Mouse (Mus musculus) limb, embryonic 13.5 days (tissue): ENCODE results near the gene Rbm15b. TPM values are rescaled to one million over a fixed set of nuclear protein-coding genes. Genes with fewer than 3 reads are reported as not detected.
A peak's percentile ranks its signal among the peaks of the same experiment; 100 is the strongest.

Experiments
- ATAC-seq: fragments of 200-750 bp; cut with Nextera tagmentation; 2 replicates; pipeline ENCODE4 v1.8.0; 2017; ENCODE audit warnings: low read depth, moderate number of reproducible peaks, moderate TSS enrichment; ENCODE audit not compliant: low FRiP score
- H3K27ac ChIP-seq: fragments of 300-500 bp; sonication (generic); 2 replicates; pipeline ENCODE4 v1.5.1; 2015; ENCODE audit warnings: inconsistent platforms, mild to moderate bottlenecking, moderate library complexity
- H3K27me3 ChIP-seq: fragments of 300-500 bp; sonication (generic); 2 replicates; pipeline ENCODE4 v1.6.1; 2015; ENCODE audit warnings: mild to moderate bottlenecking, inconsistent platforms
- H3K36me3 ChIP-seq: fragments of 300-500 bp; sonication (generic); 2 replicates; pipeline ENCODE4 v1.6.1; 2015; ENCODE audit warnings: inconsistent platforms, mild to moderate bottlenecking, moderate library complexity
- H3K4me1 ChIP-seq: fragments of 300-500 bp; sonication (generic); 2 replicates; pipeline ENCODE4 v1.6.1; 2015; ENCODE audit warnings: inconsistent platforms
- H3K4me2 ChIP-seq: fragments of 300-500 bp; sonication (generic); replicated peaks from 2 replicates; pipeline ENCODE4 v1.6.1; 2015; ENCODE audit warnings: inconsistent platforms, mild to moderate bottlenecking, moderate library complexity
- H3K4me3 ChIP-seq: fragments of 300-500 bp; sonication (generic); 2 replicates; pipeline ENCODE4 v1.5.1; 2015; ENCODE audit warnings: moderate library complexity, mild to moderate bottlenecking, inconsistent platforms
- H3K9ac ChIP-seq: fragments of 300-500 bp; sonication (generic); 2 replicates; pipeline ENCODE4 v1.6.1; 2015; ENCODE audit warnings: mild to moderate bottlenecking, inconsistent platforms
- H3K9me3 ChIP-seq: fragments of 300-500 bp; sonication (generic); 2 replicates; pipeline ENCODE4 v1.6.1; 2016; ENCODE audit warnings: inconsistent platforms
- WGBS: fragments of 180-500 bp; shearing (Covaris S2); methylation state at CpG from one replicate; pipeline ENCODE4 v1.1.7; 2015; 5-methylcytosine and 5-hydroxymethylcytosine counted together
- polyA plus RNA-seq: library from polyadenylated mRNA; unstranded; fragments of >200 nt; fragmentation: Nextera tagmentation; extraction: Ambion mirVana; gene quantifications from 2 replicates; pipeline ENCODE4 v1.2.1, GENCODE M21; 2015

Gene Rbm15b
- polyA plus RNA-seq, 1 experiment from 2014 or later, result 9.8 TPM

DNA sequence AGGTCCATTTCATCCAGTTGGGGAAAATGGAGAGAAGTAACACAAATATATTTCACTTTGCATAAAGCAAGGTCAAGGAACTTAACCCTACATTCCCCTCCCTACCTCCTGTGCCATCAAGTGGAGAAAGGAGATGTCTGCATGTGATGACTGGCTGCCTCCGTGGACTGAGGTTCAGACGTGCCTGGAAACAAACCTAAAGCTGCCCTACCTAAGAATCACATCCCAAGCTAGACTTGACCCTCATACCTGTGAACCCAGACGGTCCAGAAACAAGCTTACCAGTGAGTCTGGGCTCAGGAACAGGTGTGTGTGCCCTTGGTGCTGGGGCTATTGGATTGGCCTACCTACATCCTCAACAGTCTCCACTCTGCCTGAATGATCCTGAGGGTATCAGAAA, 6.1 kb upstream of the Rbm15b start:
- no peak overlapping the region for H3K9ac ChIP-seq
- H3K4me2 ChIP-seq, result peak overlapping the region; percentile 31
- WGBS, result 56% methylated on average over 3 of the region's 3 CpGs
- peaks cover 23% of the 10 kb centered on the region for H3K36me3 ChIP-seq
- H3K4me1 ChIP-seq, result peaks cover 33% of the 10 kb centered on the region
- ATAC-seq, result no peak
- H3K4me3 ChIP-seq, result 0 out of 2 replicates have a peak overlapping the region, but pooled peaks have one; percentile 0
- H3K9me3 ChIP-seq, result no peaks in the 10 kb centered on the region
- H3K27me3 ChIP-seq, result no peaks in the 10 kb centered on the region
- no peak overlapping the region for H3K27ac ChIP-seq

DNA sequence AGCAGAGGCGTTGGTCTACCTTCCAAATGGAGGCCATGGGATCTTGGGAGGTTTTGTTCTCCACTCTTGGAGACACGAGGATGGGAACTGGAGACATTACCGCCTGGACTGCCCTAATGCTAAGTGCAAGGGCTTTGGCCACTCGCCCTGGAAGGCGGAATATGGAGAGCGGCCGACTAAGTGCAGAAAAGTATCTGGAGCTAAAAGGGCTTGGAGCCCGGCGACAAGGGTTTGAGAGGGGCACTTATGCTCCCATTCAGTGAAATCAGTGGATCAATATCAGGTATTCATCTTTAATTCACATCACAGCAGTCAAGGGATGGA, 5.3 kb upstream of the Rbm15b start:
- ATAC-seq, result no peak
- Histone ChIP-seq H3K27me3 (no peaks in the 10 kb centered on the region), H3K9ac (peak overlapping the region; percentile 77), H3K36me3 (peaks cover 30% of the 10 kb centered on the region), H3K4me3 (peak overlapping the region; percentile 82), H3K4me2 (peak overlapping the region; percentile 78), H3K4me1 (peaks cover 42% of the 10 kb centered on the region), H3K27ac (peak overlapping the region; percentile 91), H3K9me3 (no peaks in the 10 kb centered on the region)
- 1% methylated on average over 9 of the region's 9 CpGs for WGBS

DNA sequence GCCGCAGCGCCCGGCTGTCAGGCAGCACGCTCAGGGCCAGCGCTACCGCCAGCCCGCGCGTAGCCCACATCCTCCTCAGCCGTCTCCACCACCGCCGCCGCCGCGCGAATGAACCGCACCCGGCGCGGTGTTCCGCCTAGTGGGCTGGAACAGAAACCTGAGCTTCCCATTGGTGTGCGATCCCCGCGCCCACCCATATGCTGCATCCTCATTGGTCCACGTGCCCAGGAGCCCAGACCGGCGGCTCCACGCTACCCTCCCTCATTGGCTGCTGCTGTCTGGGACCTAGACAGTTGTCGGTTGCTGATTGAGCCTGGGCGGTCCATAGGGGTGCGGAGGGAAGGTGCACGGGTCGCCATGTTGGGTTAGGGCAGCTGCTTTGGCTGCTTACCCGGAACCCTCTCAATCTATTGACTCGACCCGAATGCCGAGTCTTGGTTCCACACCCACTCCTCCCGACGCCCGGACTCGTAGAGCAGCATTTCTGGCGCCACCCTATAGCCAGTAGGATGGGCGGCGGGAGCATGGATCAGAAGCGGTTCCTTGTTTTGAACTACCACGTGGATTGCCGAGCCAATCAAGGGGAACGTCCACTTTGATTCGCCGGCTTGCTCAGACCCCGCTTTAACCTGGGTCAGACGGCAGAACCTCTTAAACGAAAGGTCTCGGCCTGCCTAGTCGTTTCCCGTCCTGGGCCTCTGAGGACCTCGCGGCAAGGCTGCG, 4.8 kb upstream of the Rbm15b start, which contains the start of gene Manf:
Gene Manf (minus strand): TSS at position 151 of the 723 bp plus-strand sequence.
- H3K4me3 ChIP-seq, result peak within 1 kb of the TSS; percentile 82
- WGBS, result under 1% methylated on average over 58 of the region's 59 CpGs
- H3K27me3 ChIP-seq, result no peaks in the 10 kb centered on the region
- peak within 1 kb of the TSS; percentile 91 for H3K27ac ChIP-seq
- H3K4me2 ChIP-seq, result peak within 1 kb of the TSS; percentile 80
- H3K9ac ChIP-seq, result peak within 1 kb of the TSS; percentile 90
- peak; percentile 99 for ATAC-seq
- H3K9me3 ChIP-seq, result no peaks in the 10 kb centered on the region
- peaks cover 45% of the 10 kb centered on the region for H3K4me1 ChIP-seq
- H3K36me3 ChIP-seq, result peaks cover 30% of the 10 kb centered on the region

DNA sequence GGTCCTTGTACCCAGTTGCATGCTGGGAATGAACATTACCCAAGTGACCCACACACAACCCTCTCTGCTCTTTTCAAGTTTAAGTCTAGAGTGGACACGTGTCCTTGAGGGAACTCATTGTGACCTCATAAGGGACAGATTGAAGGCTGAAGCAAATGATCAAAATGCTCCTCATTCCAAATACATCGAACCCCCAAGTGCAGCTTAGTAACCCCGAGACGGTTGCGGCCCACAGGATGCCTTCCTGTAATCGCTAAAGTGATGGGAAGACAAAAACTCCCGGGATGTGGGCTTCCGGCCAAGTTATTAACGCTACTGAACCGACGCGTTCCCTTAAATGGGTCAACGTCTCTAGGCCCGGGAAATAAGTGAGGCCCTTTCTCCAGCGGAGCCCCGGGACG, 4.1 kb upstream of the Rbm15b start:
- WGBS, result under 1% methylated on average over 17 of the region's 17 CpGs

DNA sequence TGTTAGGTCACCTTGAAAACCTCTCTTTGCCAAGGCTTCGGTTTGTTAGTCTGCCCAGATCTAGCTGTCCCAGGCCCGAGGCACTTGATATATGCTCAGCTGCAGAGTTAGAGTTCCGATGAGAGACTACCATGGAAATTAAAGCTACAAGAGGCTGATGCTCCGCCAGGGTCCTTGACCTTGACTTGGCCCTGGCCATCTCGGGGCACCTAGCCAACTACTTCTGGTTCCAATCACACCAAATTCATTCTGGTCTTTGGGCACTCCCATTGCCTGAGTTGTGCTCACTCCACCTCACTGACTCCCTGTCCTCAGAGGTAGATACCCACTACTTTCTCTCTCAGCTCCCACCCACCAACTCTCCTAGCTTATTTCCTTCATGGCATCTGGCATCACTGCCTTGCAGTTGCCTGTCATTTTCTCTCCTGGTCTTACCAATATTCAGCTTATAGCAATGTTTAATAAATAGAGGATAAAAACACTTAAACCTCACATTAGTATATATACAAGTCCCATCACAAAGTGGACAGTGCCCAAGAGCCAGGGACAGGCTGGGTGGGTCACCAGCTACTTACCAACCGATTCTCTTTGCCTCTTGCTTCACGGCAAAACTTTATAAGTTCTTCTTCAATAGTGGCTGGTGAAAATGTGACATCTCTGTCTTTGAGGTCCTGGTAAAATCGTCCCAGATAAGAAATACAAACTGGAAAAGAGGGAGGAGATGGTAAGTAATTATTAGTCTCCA, 3.4 kb upstream of the Rbm15b start:
- peak overlapping the region; percentile 80 for H3K4me2 ChIP-seq
- ATAC-seq, result no peak
- peaks cover 30% of the 10 kb centered on the region for H3K36me3 ChIP-seq
- no peaks in the 10 kb centered on the region for H3K9me3 ChIP-seq
- peak overlapping the region; percentile 82 for H3K4me3 ChIP-seq
- 60% methylated on average over 8 of the region's 8 CpGs for WGBS
- H3K27ac ChIP-seq, result no peak overlapping the region
- H3K27me3 ChIP-seq, result no peaks in the 10 kb centered on the region
- peak overlapping the region; percentile 90 for H3K9ac ChIP-seq
- peaks cover 46% of the 10 kb centered on the region for H3K4me1 ChIP-seq

More for the DNA sequence above, 4.1 kb upstream of the Rbm15b start:
- peaks cover 45% of the 10 kb centered on the region for H3K4me1 ChIP-seq
- H3K4me2 ChIP-seq, result peak overlapping the region; percentile 80
- peak overlapping the region; percentile 90 for H3K9ac ChIP-seq
- H3K27ac ChIP-seq, result peak overlapping the region; percentile 67; the same call in 1 of the 2 replicates
- peak overlapping the region; percentile 82 for H3K4me3 ChIP-seq
- no peak for ATAC-seq
- no peaks in the 10 kb centered on the region for H3K9me3 ChIP-seq
- H3K27me3 ChIP-seq, result no peaks in the 10 kb centered on the region
- peaks cover 30% of the 10 kb centered on the region for H3K36me3 ChIP-seq

DNA sequence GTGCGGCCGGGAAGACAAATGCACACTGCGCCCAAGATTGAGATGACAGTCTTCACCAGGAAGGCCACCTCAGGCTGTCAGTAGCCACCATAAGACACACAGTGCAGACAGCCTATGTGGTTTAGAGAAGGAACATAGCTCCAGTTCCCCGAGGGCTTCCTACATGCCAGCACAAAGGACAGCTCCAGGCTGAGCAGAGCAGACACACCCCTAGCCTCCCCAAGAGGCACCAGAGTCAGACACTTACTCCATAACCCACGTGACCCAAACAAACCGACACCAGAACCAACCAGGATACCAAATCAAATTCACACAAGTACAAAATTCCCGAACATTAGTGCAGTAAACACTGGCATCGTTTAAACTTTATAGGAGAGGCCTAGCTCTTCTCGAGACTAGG, 2.1 kb upstream of the Rbm15b start:
- no peak for ATAC-seq
- Histone ChIP-seq H3K4me3 (no peak overlapping the region), H3K4me1 (peaks cover 59% of the 10 kb centered on the region), H3K4me2 (no peak overlapping the region), H3K27me3 (no peaks in the 10 kb centered on the region), H3K9ac (no peak overlapping the region), H3K36me3 (peaks cover 40% of the 10 kb centered on the region), H3K27ac (no peak overlapping the region), H3K9me3 (no peaks in the 10 kb centered on the region)
- 80% methylated on average over 9 of the region's 9 CpGs for WGBS

DNA sequence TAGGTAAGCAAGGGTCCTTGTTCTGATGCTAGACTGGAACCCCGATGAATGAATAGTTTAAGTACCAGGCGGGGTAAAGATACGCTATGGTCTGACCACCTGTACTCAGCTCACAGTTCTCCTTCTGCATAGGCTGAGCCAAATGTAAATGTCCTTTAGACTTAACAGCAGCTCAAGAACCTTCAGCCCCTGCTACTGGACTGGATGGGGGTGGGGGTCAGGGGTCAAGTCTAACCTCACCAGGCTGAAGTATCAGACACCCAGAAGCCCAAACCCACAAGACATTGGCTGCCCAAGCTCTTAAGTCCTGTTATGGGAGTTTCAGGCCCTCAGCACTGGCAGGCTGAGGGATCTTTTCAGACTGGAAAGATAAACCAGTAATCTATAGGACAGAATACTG, 1.1 kb upstream of the Rbm15b start:
- no peak for ATAC-seq
- Histone ChIP-seq H3K27ac (no peak overlapping the region), H3K9me3 (no peaks in the 10 kb centered on the region), H3K27me3 (no peaks in the 10 kb centered on the region), H3K4me1 (peaks cover 65% of the 10 kb centered on the region), H3K4me3 (no peak overlapping the region), H3K36me3 (peaks cover 48% of the 10 kb centered on the region), H3K4me2 (no peak overlapping the region), H3K9ac (no peak overlapping the region)
- 91% methylated on average over 3 of the region's 3 CpGs for WGBS

DNA sequence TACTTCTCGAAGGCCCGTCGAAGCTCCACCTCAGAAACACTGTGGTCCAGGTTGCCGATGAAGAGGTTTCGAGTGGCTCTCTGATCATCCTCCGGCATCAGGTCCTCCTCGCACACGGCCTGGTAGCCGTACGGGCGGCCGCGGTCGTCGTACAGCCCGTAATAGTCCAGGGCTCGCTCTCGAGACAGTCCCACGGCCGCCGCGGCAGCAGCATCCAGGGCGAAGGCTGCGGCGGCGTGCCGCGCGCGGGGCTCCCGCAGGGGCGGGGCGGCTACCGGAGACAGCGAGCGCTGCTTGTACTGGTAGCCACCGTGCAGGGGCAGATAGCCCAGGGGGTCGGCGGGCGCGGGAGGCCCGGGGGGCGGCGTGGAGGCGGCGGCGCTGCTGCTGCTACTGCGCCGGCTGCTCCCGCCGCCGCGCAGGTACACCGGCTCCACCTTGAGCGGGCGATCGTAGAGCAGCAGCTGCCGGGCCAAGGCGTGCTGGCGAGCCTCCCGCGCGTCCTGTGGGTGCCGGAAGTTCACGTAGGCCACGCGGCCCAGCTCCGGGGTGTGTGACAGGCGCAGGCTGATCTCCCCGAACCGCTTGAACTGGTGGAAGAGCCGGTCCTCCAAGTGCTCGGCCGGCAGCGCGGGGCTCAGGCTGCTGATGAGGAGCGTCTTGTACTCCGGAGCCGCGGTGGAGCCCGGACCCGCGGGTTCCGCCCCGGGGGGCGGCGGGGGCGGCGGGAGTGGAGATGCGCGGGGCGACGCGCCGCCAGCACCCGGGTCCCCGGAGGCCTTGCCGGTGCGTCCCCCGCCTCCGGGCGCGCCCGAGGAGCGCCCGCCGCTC, 1.1 kb downstream of the Rbm15b start:
- peak overlapping the region; percentile 99 for H3K9ac ChIP-seq
- WGBS, result 1% methylated on average over 84 of the region's 107 CpGs

DNA sequence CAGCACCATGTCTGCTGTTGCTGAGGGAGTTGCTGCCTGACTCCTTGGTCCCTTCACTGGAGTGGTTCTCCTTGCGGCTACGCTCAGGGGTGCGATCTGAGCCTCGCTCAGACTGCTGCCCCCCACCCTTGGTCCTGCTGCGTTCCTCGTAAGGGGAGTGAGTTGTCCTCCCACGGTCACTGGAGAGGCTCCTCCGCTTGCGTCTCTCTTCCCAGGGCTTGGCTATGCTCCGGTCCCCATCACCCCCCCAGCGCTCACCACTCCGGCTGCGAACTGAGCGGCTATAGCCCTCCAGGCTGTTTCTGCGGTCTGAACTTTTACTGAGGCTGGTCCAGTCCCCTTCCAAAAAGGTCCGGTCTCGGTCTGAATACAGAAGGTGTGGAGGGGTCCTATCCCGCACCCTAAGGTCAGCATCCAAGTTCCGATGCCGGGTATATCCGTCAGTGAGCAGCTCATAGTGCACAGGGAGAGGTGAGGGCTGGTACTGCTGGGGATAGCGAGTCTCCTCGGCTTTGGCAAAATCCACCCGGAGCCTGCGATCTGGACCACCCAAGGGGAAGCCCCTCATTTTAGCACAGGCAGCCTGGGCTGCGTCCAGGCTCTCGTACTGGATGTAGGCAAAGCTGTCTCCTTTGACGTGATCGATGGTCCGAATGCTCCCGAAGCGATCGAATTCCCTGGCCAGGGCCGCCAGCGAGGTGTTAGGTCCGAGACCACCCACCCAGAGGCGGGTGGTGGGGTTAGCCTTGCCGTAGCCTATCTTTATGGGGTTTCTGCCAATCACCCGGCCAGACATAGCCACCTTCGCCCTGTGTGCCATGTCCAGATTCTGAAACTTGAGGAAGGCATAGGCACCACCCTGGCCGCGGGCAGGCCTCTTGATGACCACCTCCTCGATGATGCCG, 2.0 kb downstream of the Rbm15b start:
- H3K27me3 ChIP-seq, result no peaks in the 10 kb centered on the region
- peak overlapping the region; percentile 94 for H3K4me3 ChIP-seq
- no peaks in the 10 kb centered on the region for H3K9me3 ChIP-seq
- H3K4me2 ChIP-seq, result peak overlapping the region; percentile 97
- 17% methylated on average over 44 of the region's 44 CpGs for WGBS
- no peak for ATAC-seq
- H3K9ac ChIP-seq, result peak overlapping the region; percentile 99
- H3K36me3 ChIP-seq, result peaks cover 69% of the 10 kb centered on the region
- no peak overlapping the region for H3K27ac ChIP-seq
- H3K4me1 ChIP-seq, result peaks cover 76% of the 10 kb centered on the region

More for the DNA sequence above, 1.1 kb downstream of the Rbm15b start:
- Histone ChIP-seq H3K27ac (peak overlapping the region; percentile 88), H3K4me3 (peak overlapping the region; percentile 94), H3K4me2 (peak overlapping the region; percentile 97), H3K36me3 (peaks cover 70% of the 10 kb centered on the region), H3K27me3 (no peaks in the 10 kb centered on the region), H3K9me3 (no peaks in the 10 kb centered on the region), H3K4me1 (peaks cover 82% of the 10 kb centered on the region)
- ATAC-seq, result no peak

DNA sequence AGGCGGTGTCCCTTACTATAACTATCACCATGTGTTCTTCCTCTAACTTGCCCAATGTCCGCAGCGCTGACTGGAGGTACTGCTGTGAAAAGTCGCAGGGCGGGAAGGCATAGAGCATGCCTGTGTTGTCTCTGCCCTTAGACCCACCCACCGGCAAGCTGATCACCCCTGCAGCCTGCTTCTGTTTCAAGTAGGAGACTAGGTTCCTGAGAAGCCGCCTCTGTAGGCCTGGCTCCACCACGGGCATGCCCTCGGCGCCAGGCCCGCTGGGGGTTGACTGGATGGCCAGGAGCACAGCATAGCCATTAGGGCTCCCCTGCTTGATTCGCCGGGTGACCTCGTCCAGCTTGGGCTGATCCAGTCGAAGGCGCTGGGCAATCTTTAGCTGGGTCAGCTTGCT, 2.9 kb downstream of the Rbm15b start:
- H3K36me3 ChIP-seq, result peaks cover 66% of the 10 kb centered on the region
- no peaks in the 10 kb centered on the region for H3K9me3 ChIP-seq
- H3K4me3 ChIP-seq, result peak overlapping the region; percentile 94
- H3K4me2 ChIP-seq, result peak overlapping the region; percentile 97
- H3K27me3 ChIP-seq, result no peaks in the 10 kb centered on the region
- H3K27ac ChIP-seq, result no peak overlapping the region
- H3K9ac ChIP-seq, result peak overlapping the region; percentile 99
- no peak for ATAC-seq
- 28% methylated on average over 16 of the region's 16 CpGs for WGBS
- peaks cover 67% of the 10 kb centered on the region for H3K4me1 ChIP-seq

DNA sequence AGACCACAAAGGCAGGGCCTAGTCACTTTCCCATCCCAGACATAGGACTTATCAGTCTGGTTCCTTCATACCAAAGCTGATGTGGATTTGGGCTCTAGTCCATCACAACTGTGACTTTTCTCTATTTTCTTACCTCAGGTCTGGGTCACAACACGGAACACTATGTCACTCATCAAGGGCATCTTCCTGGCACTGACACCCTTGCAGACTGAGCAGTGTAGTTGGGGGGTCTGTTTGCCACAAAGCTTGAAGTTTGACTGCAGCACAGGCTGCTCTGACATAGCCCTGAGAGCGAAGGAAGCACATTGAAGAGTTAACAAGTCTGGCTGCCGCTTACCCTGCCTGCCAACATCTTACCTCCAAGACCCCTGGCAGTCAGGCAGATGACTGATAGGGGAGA, 4.1 kb downstream of the Rbm15b start:
- H3K4me3 ChIP-seq, result peak overlapping the region; percentile 22
- peaks cover 66% of the 10 kb centered on the region for H3K36me3 ChIP-seq
- H3K4me1 ChIP-seq, result peaks cover 57% of the 10 kb centered on the region

More for the DNA sequence above, 4.1 kb downstream of the Rbm15b start:
- WGBS, result 83% methylated on average over 3 of the region's 3 CpGs
- no peaks in the 10 kb centered on the region for H3K27me3 ChIP-seq
- H3K9ac ChIP-seq, result peak overlapping the region; percentile 35; the same call in 1 of the 2 replicates
- no peak overlapping the region for H3K27ac ChIP-seq
- no peaks in the 10 kb centered on the region for H3K9me3 ChIP-seq
- no peak for ATAC-seq
- peak overlapping the region; percentile 97 for H3K4me2 ChIP-seq
